Mouse (Mus musculus) frontal cortex, adult 2 months (tissue): ENCODE results near the gene Defa37. TPM values are rescaled to one million over a fixed set of nuclear protein-coding genes. Genes with fewer than 3 reads are reported as not detected.
"Not testable (repeated sequence)": the region's sequence is repeated elsewhere in the genome, so short reads cannot be mapped to it uniquely, and the experiment has no call there.

Experiments used
- DNase-seq, 2 experiments: peaks; one replicate each; pipeline ENCODE4 v3.0.0; 2022; ENCODE audit warnings: low spot score in 1 of 2; ENCODE audit errors: extremely low spot score in 1 of 2
- polyA plus RNA-seq: library from polyadenylated mRNA; depleted of rRNA; stranded (reverse); fragments of >200 nt; gene quantifications from 2 replicates; pipeline ENCODE4 v1.2.3, GENCODE M21; 2012; rRNA removed

Gene Defa37
- polyA plus RNA-seq, result not detected in 2 replicates

DNA sequence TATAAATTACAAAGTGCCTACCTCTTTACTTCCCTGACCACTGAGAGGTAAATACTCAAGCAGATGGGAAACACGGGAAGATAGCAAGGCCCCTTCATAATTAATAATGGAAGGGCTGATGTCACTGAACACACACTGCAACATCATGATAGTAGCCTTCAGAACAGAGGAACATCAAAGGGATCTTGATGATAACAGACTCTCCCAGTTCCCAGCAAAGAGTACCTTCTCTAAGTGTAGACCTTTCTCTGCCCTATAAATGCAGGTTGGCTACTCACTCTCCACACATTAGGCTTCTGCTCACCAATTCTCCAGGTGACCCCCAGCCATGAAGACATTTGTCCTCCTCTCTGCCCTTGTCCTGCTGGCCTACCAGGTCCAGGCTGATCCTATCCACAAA is at the start of gene Defa37:
TSS of gene Defa37 (plus strand) at position 301 of the 400 bp plus-strand sequence.
- DNase-seq, result not testable (repeated sequence)

DNA sequence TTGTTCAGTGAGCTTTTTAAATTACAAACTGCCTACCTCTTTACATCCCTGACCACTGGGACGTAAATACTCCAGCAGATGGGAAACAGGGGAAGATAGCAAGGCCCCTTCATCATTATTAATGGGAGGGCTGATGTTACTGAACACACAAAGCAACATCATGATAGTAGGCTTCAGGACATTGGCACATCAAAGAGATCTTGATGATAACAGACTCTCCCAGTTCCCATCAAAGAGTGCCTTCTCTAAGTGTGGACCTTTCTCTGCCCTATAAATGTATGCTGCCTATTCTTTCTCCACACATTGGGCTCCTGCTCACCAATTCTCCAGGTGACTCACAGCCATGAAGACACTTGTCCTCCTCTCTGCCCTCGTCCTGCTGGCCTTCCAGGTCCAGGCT is 36.5 kb upstream of the Defa37 start, which contains the start of gene Defa32:
TSS of gene Defa32 (plus strand) at position 301 of the 400 bp plus-strand sequence.
- not testable (repeated sequence) for DNase-seq

DNA sequence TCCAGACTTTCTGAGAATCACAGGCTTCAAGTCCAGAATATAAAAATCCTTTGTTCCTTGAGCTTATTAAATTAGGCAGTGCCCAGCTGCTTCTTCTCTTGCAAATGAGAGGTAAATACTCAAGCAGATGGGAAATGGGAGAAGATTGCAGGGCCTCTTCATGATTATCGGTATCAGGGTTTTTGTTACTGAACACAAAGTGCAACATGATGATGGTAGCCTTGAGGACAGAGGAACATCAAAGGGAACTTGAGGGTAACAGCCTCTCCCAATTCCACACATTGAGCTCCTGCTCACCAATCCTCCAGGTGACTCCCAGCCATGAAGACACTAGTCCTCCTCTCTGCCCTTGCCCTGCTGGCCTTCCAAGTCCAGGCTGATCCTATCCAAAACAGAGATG is 17.5 kb downstream of the Defa37 start, which contains the start of gene Defa28:
TSS of gene Defa28 (plus strand) at position 301 of the 400 bp plus-strand sequence.
- DNase-seq, result not testable (repeated sequence)

DNA sequence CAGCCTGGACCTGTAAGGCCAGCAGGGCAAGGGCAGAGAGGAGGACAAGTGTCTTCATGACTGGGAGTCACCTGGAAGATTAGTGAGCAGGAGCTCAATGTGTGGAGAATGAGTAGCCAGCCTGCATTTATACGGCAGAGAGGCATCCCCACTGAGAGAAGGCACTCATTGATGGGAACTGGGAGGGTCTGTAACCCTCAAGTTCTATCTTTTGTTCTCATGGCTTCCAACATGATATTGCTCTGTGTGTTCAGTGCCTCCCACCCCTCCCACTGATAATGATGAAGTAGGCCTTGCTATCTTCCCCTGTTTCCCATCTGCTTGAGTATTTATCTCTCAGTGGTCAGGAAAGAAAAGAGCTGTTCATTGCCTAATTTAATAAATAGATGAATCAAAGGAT is 29.2 kb downstream of the Defa37 start, which contains the start of gene Gm7861:
TSS of gene Gm7861 (minus strand) at position 101 of the 400 bp plus-strand sequence.
- not testable (repeated sequence) for DNase-seq

Other genes with a start within 250 kb of the Defa37 start
- gene Defa27, start 249.8 kb upstream of the Defa37 start, polyA plus RNA-seq, result not detected in 2 replicates
- not detected in 2 replicates for gene Defa29, start 238.4 kb upstream of the Defa37 start, polyA plus RNA-seq
- not detected in 2 replicates for gene Defa2, start 186.9 kb upstream of the Defa37 start, polyA plus RNA-seq
- gene Defa33, start 173.6 kb upstream of the Defa37 start, polyA plus RNA-seq, result not detected in 2 replicates
- not detected in 2 replicates for gene Defa36, start 138.0 kb upstream of the Defa37 start, polyA plus RNA-seq
- gene Gm7849, start 108.8 kb upstream of the Defa37 start, polyA plus RNA-seq, result not detected in 2 replicates
- gene Defa20, start 56.1 kb upstream of the Defa37 start, polyA plus RNA-seq, result 0.40 TPM in 1 of 2 replicates, not detected in the other
- gene Defa32, start 36.4 kb upstream of the Defa37 start, polyA plus RNA-seq, result 0.40 TPM in 1 of 2 replicates, not detected in the other
- gene Defa28, start 17.6 kb downstream of the Defa37 start, polyA plus RNA-seq, result not detected in 2 replicates
- gene Gm7861, start 29.1 kb downstream of the Defa37 start, polyA plus RNA-seq, result not detected in 2 replicates
- not detected in 2 replicates for gene Defa26, start 52.8 kb downstream of the Defa37 start, polyA plus RNA-seq
- gene Defa17, start 90.4 kb downstream of the Defa37 start, polyA plus RNA-seq, result not detected in 2 replicates
- not detected in 2 replicates for gene Defa34, start 100.4 kb downstream of the Defa37 start, polyA plus RNA-seq
- not detected in 2 replicates for gene AY761184, start 138.3 kb downstream of the Defa37 start, polyA plus RNA-seq
- not detected in 2 replicates for gene Defa24, start 169.1 kb downstream of the Defa37 start, polyA plus RNA-seq